Mouse (Mus musculus): ENCODE measurements around the gene Actl6b.

Gene Actl6b

DNA sequence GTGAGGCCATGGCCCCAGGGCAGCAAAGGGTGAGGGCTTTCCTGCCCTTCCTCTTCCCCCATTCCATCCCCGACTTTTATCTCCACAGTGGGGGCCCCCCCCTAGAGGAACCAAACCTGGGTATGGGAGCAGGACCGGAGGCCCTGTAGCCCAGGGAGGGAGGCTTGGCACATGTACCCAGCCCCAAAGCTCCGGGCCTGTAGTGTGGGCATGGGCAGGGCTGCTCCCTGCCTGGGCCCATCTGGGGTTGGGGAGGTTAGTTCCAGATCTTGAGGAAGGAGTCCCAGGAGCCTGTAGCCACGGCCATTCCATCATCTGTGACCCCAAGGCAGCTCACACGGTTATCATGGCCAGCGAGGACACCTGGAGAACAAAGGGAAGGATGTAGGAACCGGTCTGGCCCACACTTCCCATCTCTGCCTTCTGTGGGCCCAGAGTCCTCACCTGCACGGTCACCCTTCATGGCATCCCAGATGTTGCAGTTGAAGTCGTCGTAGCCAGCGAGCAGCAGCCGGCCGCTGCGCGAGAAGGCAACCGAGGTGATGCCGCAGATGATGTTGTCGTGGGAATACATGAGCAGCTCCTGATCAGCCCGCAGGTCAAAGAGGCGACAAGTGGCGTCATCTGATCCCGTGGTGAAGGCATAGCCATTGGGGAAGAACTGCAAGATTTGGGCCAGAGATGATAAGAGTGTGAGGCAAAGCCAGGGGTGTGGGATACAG is 24.9 kb upstream of the Actl6b start:
- no peak for DNase-seq (ENCODE audit: extremely low read depth, low read depth, low spot score)

GRCm38 (mm10) chr5:137529221-137529995 is 23.9 kb upstream of the Actl6b start:
- no peak for DNase-seq (ENCODE audit: extremely low read depth, low read depth, low spot score)

DNA sequence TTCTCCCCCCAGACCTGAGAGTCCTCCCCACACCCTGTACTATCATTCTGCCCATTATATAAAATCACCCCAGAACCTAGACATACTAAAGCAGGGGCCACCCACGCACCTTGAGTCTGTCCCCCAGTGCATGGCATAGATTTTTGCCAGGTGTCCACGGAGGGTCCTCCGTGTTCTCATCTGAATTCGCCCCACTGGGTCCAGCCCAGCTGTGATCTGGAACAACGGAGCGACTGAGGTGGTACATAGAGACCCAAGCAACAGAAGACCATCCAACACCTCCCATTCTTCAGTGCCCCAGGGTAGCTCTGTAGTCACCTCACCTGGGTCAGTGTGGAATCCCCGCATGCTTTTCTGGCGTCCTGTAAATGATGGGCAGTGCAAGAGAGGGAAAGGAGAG is 23.2 kb upstream of the Actl6b start:
- no peak for DNase-seq (ENCODE audit: extremely low read depth, low read depth, low spot score)

GRCm38 (mm10) chr5:137530588-137531413 is 22.5 kb upstream of the Actl6b start:
- DNase-seq (ENCODE audit: extremely low read depth, low read depth, low spot score), result no peak

- DNase-seq (ENCODE audit: extremely low read depth, low read depth, low spot score), result no peak
Measured at GRCm38 (mm10) chr5:137531414-137532130, 21.7 kb upstream of the Actl6b start.

GRCm38 (mm10) chr5:137532131-137532807 is 21.0 kb upstream of the Actl6b start:
- no peak for DNase-seq (ENCODE audit: extremely low read depth, low read depth, low spot score)

DNA sequence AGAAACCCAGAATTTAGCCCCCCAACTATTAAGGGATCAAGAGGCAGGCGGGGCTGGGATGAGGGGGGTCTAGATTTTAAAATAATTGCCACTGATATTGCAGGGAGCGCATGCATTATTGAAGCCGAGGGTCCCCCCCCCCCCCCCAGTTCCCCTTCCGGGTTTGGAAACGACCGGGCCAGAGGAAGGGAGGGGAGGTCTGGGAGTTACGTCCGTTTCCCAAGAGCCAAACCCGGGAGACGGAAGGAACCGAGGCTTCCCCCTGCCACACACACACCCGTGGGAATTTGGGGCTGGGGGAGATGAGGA is 20.6 kb upstream of the Actl6b start:
- DNase-seq (ENCODE audit: extremely low read depth, low read depth, low spot score), result no peak

DNA sequence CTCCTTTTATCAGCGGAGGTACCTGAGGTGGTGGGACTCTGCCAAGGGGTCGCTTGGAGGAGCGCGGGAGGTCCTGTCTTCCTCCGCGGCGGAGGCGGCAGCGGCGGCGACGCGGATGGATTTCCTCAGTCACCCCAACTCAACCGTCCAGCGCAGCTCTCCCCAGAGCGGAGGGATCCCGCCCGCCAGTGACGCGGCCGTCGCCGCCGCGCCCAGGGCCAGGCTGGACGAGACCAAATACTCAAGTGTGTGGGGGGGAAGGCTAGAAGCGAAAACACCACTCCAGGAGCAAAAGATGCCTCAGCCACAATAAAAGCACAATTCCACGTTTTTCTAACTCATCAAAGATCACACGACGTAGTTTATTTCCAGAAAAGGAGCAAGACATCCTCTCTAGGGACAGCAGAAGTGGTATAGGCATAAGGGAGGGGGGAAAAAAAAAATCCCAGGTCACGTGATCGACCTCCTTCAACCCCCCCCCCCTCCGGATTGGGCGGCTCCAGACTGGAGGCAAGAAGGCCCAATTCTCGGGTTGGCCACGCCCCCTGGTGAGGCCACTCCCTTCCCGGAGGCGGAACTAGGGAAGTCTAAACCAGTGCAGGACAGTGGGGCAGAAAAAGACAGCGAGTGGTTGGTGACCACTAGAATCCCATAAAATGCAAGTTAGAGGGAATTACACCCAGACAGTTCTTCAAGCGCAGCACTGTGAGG is 20.0 kb upstream of the Actl6b start, which contains the start of the genes Epo and Gnb2:
Gene Epo (minus strand): TSS at position 126 of the 711 bp plus-strand sequence.
Gene Gnb2 (minus strand): TSS at position 394 of the 711 bp plus-strand sequence.
- peak; percentile 77 for DNase-seq (ENCODE audit: extremely low read depth, low read depth, low spot score)

DNA sequence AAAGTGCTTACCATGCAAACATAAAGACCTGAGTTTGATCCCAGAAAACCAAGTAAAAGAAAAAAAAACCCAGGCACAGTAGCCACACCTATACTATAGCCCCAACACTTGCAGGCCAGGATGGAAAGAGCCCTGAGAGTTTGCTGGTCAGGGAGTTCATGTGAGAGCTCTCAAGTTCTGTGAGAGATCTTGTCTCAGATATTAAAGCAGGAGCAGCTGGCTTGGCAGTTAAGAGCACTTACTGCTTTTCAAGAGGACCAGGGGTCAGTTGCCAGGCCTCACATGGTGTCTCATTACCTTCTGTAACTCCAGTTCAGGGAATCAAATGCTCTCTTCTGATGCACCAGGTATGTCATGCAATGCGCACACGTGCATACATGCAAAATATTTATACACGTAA is 18.6 kb upstream of the Actl6b start:
- no peak for DNase-seq (ENCODE audit: extremely low read depth, low read depth, low spot score)

- DNase-seq (ENCODE audit: extremely low read depth, low read depth, low spot score), result no peak
Measured at GRCm38 (mm10) chr5:137535318-137535717, 18.0 kb upstream of the Actl6b start.

GRCm38 (mm10) chr5:137537461-137537860 is 15.9 kb upstream of the Actl6b start:
- no peak for DNase-seq (ENCODE audit: extremely low read depth, low read depth, low spot score)

DNA sequence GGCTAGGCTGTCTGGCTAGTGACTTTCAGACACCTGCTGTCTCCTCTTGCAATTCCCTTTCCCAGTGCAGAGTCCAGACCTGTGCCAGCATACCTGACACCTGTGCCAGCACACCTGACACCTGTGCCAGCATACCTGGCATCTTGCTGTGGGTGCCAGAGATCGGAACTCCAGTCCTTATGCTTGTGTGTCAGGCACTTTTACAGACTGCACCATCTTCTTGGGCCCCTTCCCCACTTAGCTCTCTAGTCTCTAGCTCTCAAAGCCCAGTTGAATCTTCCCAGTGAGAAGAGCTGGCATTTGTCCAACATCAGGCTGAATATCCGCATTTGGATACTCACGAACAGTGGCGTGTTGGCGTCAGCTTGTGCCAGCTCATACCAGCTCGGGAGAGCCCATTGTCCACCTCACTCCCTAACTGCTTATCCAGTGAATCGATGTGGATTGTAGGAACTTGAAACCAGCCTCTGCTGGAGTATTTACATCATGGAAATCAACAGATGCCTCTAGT is 14.0 kb upstream of the Actl6b start:
- peak; percentile 21 for DNase-seq (ENCODE audit: extremely low read depth, low read depth, low spot score)

DNA sequence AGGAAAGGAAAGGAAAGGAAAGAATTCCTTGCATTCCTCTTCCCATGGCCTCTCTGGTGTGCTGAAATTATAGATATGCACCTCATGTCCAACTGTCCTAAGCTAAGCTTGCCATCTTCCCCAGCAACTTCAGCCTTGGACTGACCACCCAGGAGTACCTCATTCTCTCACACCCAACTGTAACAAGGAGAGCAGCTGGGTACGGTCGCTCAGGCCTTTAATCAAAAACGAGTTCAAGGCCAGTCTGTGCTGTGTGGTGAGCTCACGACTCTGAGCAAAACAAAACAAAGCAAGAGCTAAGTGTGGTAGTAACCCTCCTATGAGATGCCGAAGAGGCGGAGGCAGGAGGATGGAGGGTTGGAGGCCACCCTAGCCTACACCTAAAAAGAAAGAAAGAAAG is 12.3 kb upstream of the Actl6b start:
- DNase-seq (ENCODE audit: extremely low read depth, low read depth, low spot score), result no peak

GRCm38 (mm10) chr5:137541768-137542540 is 11.4 kb upstream of the Actl6b start:
- peak; percentile 49 for DNase-seq (ENCODE audit: extremely low read depth, low read depth, low spot score)

GRCm38 (mm10) chr5:137544926-137545325 is 8.4 kb upstream of the Actl6b start:
- DNase-seq (ENCODE audit: extremely low read depth, low read depth, low spot score), result no peak

- no peak for DNase-seq (ENCODE audit: extremely low read depth, low read depth, low spot score)
Measured at GRCm38 (mm10) chr5:137545596-137545995, 7.7 kb upstream of the Actl6b start.

GRCm38 (mm10) chr5:137549840-137550239 is 3.5 kb upstream of the Actl6b start:
- no peak for DNase-seq (ENCODE audit: extremely low read depth, low read depth, low spot score)

DNA sequence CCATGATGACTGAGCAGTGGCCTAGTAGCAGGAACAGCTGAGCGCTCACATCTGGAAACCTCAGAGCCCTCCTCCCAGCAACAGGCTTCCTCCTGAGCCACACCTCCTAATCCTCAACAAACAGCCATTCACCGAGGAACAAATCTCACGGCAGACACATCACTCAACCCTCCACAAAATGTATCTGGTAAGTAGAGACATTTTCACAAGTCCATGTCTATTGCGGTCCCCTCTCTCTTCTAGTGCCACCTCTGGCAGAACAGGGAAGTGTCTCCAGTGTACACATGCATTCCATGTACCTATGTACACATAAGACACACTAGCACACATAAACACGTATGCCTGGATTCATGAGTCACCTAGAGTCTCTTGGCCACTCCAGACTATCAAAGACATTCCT is 2.2 kb upstream of the Actl6b start:
- DNase-seq (ENCODE audit: extremely low read depth, low read depth, low spot score), result no peak

DNA sequence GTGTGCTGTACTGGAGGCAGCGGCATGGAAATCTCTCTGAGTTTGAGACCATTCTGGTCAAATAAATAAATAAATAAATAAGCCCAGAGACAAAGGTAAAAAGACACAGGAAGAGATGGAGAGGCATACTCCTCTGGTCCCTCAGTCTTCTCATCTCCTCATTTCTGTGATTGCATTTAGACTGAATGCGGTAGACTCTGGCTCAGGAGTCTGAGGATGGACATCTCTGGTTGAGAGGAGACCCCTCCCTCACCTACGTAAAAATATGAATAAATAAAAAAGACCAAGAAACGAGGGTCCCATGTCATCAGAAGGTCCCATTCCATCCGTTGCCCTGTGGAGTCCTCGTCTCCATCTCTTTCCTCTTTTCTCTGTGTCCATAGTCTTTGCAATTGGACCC is 317 bp upstream of the Actl6b start:
- no peak for DNase-seq (ENCODE audit: extremely low read depth, low read depth, low spot score)

Data from fat pad, adult 2 months (tissue).